Mouse (Mus musculus): Measurements from ENCODE around the gene Mbd6. TPM values are rescaled to one million over a fixed set of nuclear protein-coding genes. Genes with fewer than 3 reads are reported as not detected.
A peak's percentile ranks its signal among the peaks of the same experiment; 100 is the strongest.
"Not testable (repeated sequence)": the region's sequence is repeated elsewhere in the genome, so short reads cannot be mapped to it uniquely, and the experiment has no call there.

Gene Mbd6
- polyA plus RNA-seq, 1 experiment from 2014 or later: 15.8 TPM

DNA sequence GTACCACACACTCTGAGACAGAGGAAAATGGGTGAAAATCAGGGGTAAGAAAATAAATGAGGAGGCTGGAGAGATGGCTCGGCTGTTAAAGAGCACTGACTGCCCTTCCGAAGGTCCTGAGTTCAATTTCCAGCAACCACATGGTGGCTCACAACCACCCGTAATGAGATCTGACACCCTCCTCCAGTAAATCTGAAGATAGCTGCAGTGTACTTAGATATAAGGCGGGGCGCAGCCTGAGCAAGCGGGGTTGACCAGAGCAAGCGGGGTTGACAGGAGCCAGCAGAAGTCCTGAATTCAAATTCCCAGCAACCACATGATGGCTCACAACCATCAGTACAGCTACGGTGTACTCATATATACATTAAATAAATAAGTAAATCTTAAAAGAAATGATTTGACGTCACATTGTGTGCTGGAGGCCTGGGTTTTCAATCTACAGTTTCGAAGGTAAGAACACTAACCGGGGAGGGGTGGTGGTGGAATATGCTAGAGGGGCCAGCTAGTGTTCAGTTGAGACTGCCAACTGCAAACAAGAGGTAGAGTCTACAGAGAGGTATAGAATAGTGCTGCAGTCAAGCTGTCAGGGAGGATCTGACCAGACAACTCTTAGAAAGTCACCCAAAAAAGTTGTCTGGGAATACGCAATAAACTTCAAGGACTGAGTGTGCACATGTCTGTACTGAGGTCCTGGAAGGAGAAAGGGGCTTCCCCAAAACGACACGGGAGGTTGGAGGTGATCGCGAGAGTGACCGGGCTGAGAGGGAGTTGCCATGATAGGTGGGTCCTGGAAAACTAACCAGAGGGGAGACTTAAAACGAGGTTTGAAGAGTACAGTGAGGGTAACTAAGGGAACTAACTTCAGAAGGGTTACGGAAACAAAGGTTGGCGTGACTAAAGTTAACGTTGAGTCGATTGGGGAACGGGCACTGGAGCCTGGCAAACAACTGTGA lies 22.0 kb upstream of the Mbd6 start:
- WGBS: 34% methylated on average over 23 of the region's 23 CpGs
- peak; percentile 62 for DNase-seq (ENCODE audit: low spot score)
- peak; percentile 47 for ATAC-seq (ENCODE audit: low read depth)

DNA sequence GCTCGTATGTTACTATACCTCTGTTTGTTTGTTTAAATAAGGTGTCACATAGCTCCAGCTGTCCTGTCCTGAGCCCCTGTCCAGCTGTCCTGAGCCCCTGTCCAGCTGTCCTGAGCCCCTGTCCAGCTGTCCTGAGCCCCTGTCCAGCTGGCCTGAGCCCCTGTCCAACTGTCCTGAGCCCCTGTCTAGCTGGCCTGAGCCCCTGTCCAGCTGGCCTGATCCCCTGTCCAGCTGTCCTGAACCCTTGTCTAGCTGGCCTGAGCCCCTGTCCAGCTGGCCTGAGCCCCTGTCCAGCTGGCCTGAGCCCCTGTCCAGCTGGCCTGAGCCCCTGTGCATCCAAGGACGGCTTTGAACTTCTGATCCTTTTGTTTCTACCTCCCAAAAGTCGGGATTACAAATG lies 20.3 kb upstream of the Mbd6 start:
- ATAC-seq (ENCODE audit: low read depth); H3K4me3 ChIP-seq (ENCODE audit: low read depth, low read length); H3K27ac ChIP-seq (replicated peaks; ENCODE audit: low read depth, low read length); H3K4me2 ChIP-seq (ENCODE audit: low read depth, low read length); H3K27me3 ChIP-seq (replicated peaks; ENCODE audit: control insufficient read depth, insufficient read depth, low read length); H3K4me1 ChIP-seq (ENCODE audit: control insufficient read depth, insufficient read depth, low read length); H3K9ac ChIP-seq (ENCODE audit: low read depth, low read length); H3K9me3 ChIP-seq (ENCODE audit: control insufficient read depth, low read length); DNase-seq (ENCODE audit: low spot score): not testable (repeated sequence)
- 94% methylated on average over 3 of the region's 3 CpGs for WGBS
- H3K36me3 ChIP-seq (ENCODE audit: control insufficient read depth, insufficient read depth, low read length): peaks cover 51% of the 10 kb centered on the region

More for the DNA sequence above, 22.0 kb upstream of the Mbd6 start:
- peak overlapping the region; percentile 87 for H3K4me3 ChIP-seq (ENCODE audit: low read depth, low read length)
- peak overlapping the region; percentile 77 for H3K27ac ChIP-seq (replicated peaks; ENCODE audit: low read depth, low read length)
- no peaks in the 10 kb centered on the region for H3K27me3 ChIP-seq (replicated peaks; ENCODE audit: control insufficient read depth, insufficient read depth, low read length)
- peak overlapping the region; percentile 90 for H3K9ac ChIP-seq (ENCODE audit: low read depth, low read length)
- H3K9me3 ChIP-seq (ENCODE audit: control insufficient read depth, low read length): no peaks in the 10 kb centered on the region
- peak overlapping the region; percentile 59 for H3K4me2 ChIP-seq (ENCODE audit: low read depth, low read length)
- H3K36me3 ChIP-seq (ENCODE audit: control insufficient read depth, insufficient read depth, low read length): peaks cover 35% of the 10 kb centered on the region
- peaks cover 5% of the 10 kb centered on the region for H3K4me1 ChIP-seq (ENCODE audit: control insufficient read depth, insufficient read depth, low read length)

GRCm38 (mm10) chr10:127303136-127303535 lies 14.3 kb upstream of the Mbd6 start:
- Histone ChIP-seq H3K9ac (ENCODE audit: low read depth, low read length) (no peak overlapping the region), H3K36me3 (ENCODE audit: control insufficient read depth, insufficient read depth, low read length) (peaks cover 100% of the 10 kb centered on the region), H3K9me3 (ENCODE audit: control insufficient read depth, low read length) (no peaks in the 10 kb centered on the region), H3K4me1 (ENCODE audit: control insufficient read depth, insufficient read depth, low read length) (no peaks in the 10 kb centered on the region), H3K4me3 (ENCODE audit: low read depth, low read length) (no peak overlapping the region), H3K4me2 (ENCODE audit: low read depth, low read length) (no peak overlapping the region), H3K27ac (replicated peaks; ENCODE audit: low read depth, low read length) (no peak overlapping the region), H3K27me3 (replicated peaks; ENCODE audit: control insufficient read depth, insufficient read depth, low read length) (no peaks in the 10 kb centered on the region)
- DNase-seq (ENCODE audit: low spot score) (no peak), ATAC-seq (ENCODE audit: low read depth) (no peak)
- 91% methylated on average over 11 of the region's 11 CpGs for WGBS

GRCm38 (mm10) chr10:127300361-127300760 lies 11.5 kb upstream of the Mbd6 start:
- WGBS: 92% methylated on average over 6 of the region's 6 CpGs
- Histone ChIP-seq H3K27ac (replicated peaks; ENCODE audit: low read depth, low read length) (no peak overlapping the region), H3K4me3 (ENCODE audit: low read depth, low read length) (no peak overlapping the region), H3K27me3 (replicated peaks; ENCODE audit: control insufficient read depth, insufficient read depth, low read length) (no peaks in the 10 kb centered on the region), H3K9me3 (ENCODE audit: control insufficient read depth, low read length) (no peaks in the 10 kb centered on the region), H3K36me3 (ENCODE audit: control insufficient read depth, insufficient read depth, low read length) (peaks cover 99% of the 10 kb centered on the region), H3K9ac (ENCODE audit: low read depth, low read length) (no peak overlapping the region), H3K4me1 (ENCODE audit: control insufficient read depth, insufficient read depth, low read length) (no peaks in the 10 kb centered on the region), H3K4me2 (ENCODE audit: low read depth, low read length) (no peak overlapping the region)
- ATAC-seq (ENCODE audit: low read depth) (no peak), DNase-seq (ENCODE audit: low spot score) (no peak)

GRCm38 (mm10) chr10:127297015-127297871 lies 8.4 kb upstream of the Mbd6 start:
- ATAC-seq (ENCODE audit: low read depth) (no peak), DNase-seq (ENCODE audit: low spot score) (no peak)
- Histone ChIP-seq H3K36me3 (ENCODE audit: control insufficient read depth, insufficient read depth, low read length) (peaks cover 90% of the 10 kb centered on the region), H3K9ac (ENCODE audit: low read depth, low read length) (no peak overlapping the region), H3K27me3 (replicated peaks; ENCODE audit: control insufficient read depth, insufficient read depth, low read length) (no peaks in the 10 kb centered on the region), H3K4me3 (ENCODE audit: low read depth, low read length) (no peak overlapping the region), H3K4me2 (ENCODE audit: low read depth, low read length) (no peak overlapping the region), H3K4me1 (ENCODE audit: control insufficient read depth, insufficient read depth, low read length) (peaks cover 4% of the 10 kb centered on the region), H3K27ac (replicated peaks; ENCODE audit: low read depth, low read length) (no peak overlapping the region), H3K9me3 (ENCODE audit: control insufficient read depth, low read length) (no peaks in the 10 kb centered on the region)
- 89% methylated on average over 16 of the region's 16 CpGs for WGBS

GRCm38 (mm10) chr10:127295986-127296794 lies 7.4 kb upstream of the Mbd6 start:
- ATAC-seq (ENCODE audit: low read depth): no peak
- H3K4me3 ChIP-seq (ENCODE audit: low read depth, low read length): no peak overlapping the region
- H3K9me3 ChIP-seq (ENCODE audit: control insufficient read depth, low read length): no peaks in the 10 kb centered on the region
- no peak overlapping the region for H3K27ac ChIP-seq (replicated peaks; ENCODE audit: low read depth, low read length)
- no peak overlapping the region for H3K4me2 ChIP-seq (ENCODE audit: low read depth, low read length)
- WGBS: 89% methylated on average over 21 of the region's 24 CpGs
- no peak for DNase-seq (ENCODE audit: low spot score)
- peaks cover 80% of the 10 kb centered on the region for H3K36me3 ChIP-seq (ENCODE audit: control insufficient read depth, insufficient read depth, low read length)
- no peak overlapping the region for H3K9ac ChIP-seq (ENCODE audit: low read depth, low read length)
- H3K27me3 ChIP-seq (replicated peaks; ENCODE audit: control insufficient read depth, insufficient read depth, low read length): no peaks in the 10 kb centered on the region
- H3K4me1 ChIP-seq (ENCODE audit: control insufficient read depth, insufficient read depth, low read length): peaks cover 13% of the 10 kb centered on the region

GRCm38 (mm10) chr10:127294895-127295510 lies 6.2 kb upstream of the Mbd6 start:
- ATAC-seq (ENCODE audit: low read depth) (no peak), DNase-seq (ENCODE audit: low spot score) (no peak)
- Histone ChIP-seq H3K9ac (ENCODE audit: low read depth, low read length) (no peak overlapping the region), H3K4me1 (ENCODE audit: control insufficient read depth, insufficient read depth, low read length) (peaks cover 13% of the 10 kb centered on the region), H3K27me3 (replicated peaks; ENCODE audit: control insufficient read depth, insufficient read depth, low read length) (no peaks in the 10 kb centered on the region), H3K27ac (replicated peaks; ENCODE audit: low read depth, low read length) (no peak overlapping the region), H3K9me3 (ENCODE audit: control insufficient read depth, low read length) (no peaks in the 10 kb centered on the region), H3K4me2 (ENCODE audit: low read depth, low read length) (no peak overlapping the region), H3K4me3 (ENCODE audit: low read depth, low read length) (no peak overlapping the region), H3K36me3 (ENCODE audit: control insufficient read depth, insufficient read depth, low read length) (peaks cover 68% of the 10 kb centered on the region)
- WGBS: 94% methylated on average over 10 of the region's 10 CpGs

All from embryonic facial prominence, embryonic 14.5 days (tissue).